Mouse (Mus musculus) right cerebral cortex, adult 2 months (tissue): ENCODE measurements around the gene Ube2h.

Source experiments
- DNase-seq, 2 experiments: peaks; one replicate each; pipeline ENCODE4 v3.0.0; 2021 to 2022; ENCODE audit warnings: low spot score in 2 of 2

Ube2h gene

GRCm38 (mm10) chr6:30204383-30205179 is 99.8 kb downstream of the Ube2h start:
- DNase-seq, result no peak

- no peak for DNase-seq
These were observed 108.2 kb downstream of the Ube2h start for GRCm38 (mm10) chr6:30196143-30196542.

GRCm38 (mm10) chr6:30195656-30196055 is 108.7 kb downstream of the Ube2h start:
- DNase-seq, result no peak

- DNase-seq, result no peak
These were observed 120.7 kb downstream of the Ube2h start for GRCm38 (mm10) chr6:30183624-30184023.

GRCm38 (mm10) chr6:30182038-30182437 is 122.3 kb downstream of the Ube2h start:
- no peak for DNase-seq

GRCm38 (mm10) chr6:30180321-30180720 is 124.0 kb downstream of the Ube2h start:
- no peak for DNase-seq

- DNase-seq, result no peak
These were observed 125.3 kb downstream of the Ube2h start for GRCm38 (mm10) chr6:30179046-30179445.

- no peak for DNase-seq
These were observed 126.2 kb downstream of the Ube2h start for GRCm38 (mm10) chr6:30178023-30178639.

GRCm38 (mm10) chr6:30177305-30177704 is 127.0 kb downstream of the Ube2h start:
- no peak for DNase-seq

GRCm38 (mm10) chr6:30176496-30176895 is 127.8 kb downstream of the Ube2h start:
- no peak for DNase-seq

- DNase-seq, result no peak
These were observed 128.4 kb downstream of the Ube2h start for GRCm38 (mm10) chr6:30175918-30176421.

GRCm38 (mm10) chr6:30175225-30175917 is 129.0 kb downstream of the Ube2h start:
- DNase-seq, result no peak

GRCm38 (mm10) chr6:30174461-30175224 is 129.7 kb downstream of the Ube2h start:
- no peak for DNase-seq

GRCm38 (mm10) chr6:30173551-30174460 is 130.5 kb downstream of the Ube2h start:
- no peak for DNase-seq

- DNase-seq, result no peak
These were observed 131.4 kb downstream of the Ube2h start for GRCm38 (mm10) chr6:30172820-30173550.

- no peak for DNase-seq
These were observed 131.9 kb downstream of the Ube2h start for GRCm38 (mm10) chr6:30172441-30172819.

- no peak for DNase-seq
These were observed 132.4 kb downstream of the Ube2h start for GRCm38 (mm10) chr6:30171967-30172366.

GRCm38 (mm10) chr6:30171226-30171625 is 133.1 kb downstream of the Ube2h start:
- DNase-seq, result no peak

- no peak for DNase-seq
These were observed 135.2 kb downstream of the Ube2h start for GRCm38 (mm10) chr6:30169148-30169547.

- no peak for DNase-seq
These were observed 136.1 kb downstream of the Ube2h start for GRCm38 (mm10) chr6:30168275-30168674.
